Comparison of ENCODE assay signal across 8 mouse cellular contexts in the genomic region with DNA sequence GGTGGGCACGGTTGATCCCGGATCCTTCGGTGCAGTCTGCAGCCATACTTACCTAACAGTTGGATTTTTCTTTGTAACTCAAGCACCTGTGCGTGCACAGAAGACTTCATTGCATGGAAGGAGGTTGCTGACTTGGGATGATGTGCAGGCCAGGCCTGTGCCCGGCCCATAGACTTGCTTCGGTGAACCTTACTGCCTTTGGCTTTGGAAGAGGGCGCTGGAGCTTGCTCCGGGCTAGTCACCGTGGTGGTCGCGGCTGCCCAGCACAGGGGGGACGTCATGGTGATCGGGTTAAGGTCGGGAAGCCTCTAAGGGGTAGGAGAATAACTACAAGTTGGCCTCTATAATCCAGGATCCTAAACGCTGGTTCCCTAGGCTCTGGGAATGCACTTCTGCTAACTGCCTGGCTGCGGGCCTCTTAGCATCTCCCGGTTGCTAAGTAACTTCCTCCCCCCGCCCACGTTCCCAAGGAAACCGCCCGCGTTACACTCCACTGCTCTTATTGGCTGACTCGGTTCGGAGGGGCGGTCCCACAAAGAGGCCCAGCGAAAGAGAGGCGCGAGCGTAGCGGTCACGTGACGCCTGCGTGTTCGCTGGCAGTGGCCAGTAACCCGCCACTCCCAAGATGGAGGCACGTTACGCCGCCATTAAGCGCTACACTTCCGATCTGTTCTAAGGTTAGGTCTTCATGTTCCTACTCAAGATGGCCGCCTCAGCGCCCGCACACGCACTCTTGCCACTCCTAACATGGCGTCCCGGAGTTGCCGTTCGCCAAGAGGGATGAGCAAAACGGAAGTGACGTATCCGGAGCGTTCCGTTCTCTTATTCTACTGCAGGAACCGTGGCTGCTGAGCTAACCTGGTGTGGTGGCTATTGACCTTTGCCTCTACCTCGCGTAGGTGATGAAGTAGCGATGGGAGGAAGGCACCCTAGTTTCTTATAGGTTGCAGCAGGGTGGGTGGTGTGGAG. TPM values are rescaled to one million over a fixed set of nuclear protein-coding genes. Genes with fewer than 3 reads are reported as not detected.
A peak's percentile ranks its signal among the peaks of the same experiment; 100 is the strongest.
DNase-seq lines count a peak whose midpoint lies in the region; ATAC-seq lines count a peak whose summit lies in the region.

A gene (minus strand): TSS at position 441 of the 969 bp plus-strand sequence.
A gene (plus strand): TSS at position 613 of the 969 bp plus-strand sequence.

- peak within 1 kb of the TSS; percentile 71 for H3K4me3 ChIP-seq in brown adipose tissue, adult 24 weeks (ENCODE audit: insufficient read depth, low read depth, low read length)
- peak within 1 kb of the TSS; percentile 75 for H3K4me3 ChIP-seq in heart, embryonic 13.5 days
- peak within 1 kb of the TSS; percentile 78 for H3K4me3 ChIP-seq in liver, embryonic 12.5 days
- H3K4me3 ChIP-seq in stomach, embryonic 15.5 days (replicated peaks): peak within 1 kb of the TSS; percentile 74

- H3K4me2 ChIP-seq in heart, embryonic 13.5 days: peak within 1 kb of the TSS; percentile 93
- peak within 1 kb of the TSS; percentile 92 for H3K4me2 ChIP-seq in liver, embryonic 12.5 days
- peak within 1 kb of the TSS; percentile 84 for H3K4me2 ChIP-seq in stomach, embryonic 15.5 days

- H3K4me1 ChIP-seq in brown adipose tissue, adult 24 weeks (ENCODE audit: control insufficient read depth, insufficient read depth, insufficient read length, low read length): peaks cover 6% of the 10 kb centered on the region
- H3K4me1 ChIP-seq in heart, embryonic 13.5 days: peaks cover 22% of the 10 kb centered on the region
- H3K4me1 ChIP-seq in liver, embryonic 12.5 days: peaks cover 31% of the 10 kb centered on the region
- peaks cover 22% of the 10 kb centered on the region for H3K4me1 ChIP-seq in stomach, embryonic 15.5 days

- H3K9me3 ChIP-seq in heart, embryonic 13.5 days: no peaks in the 10 kb centered on the region
- H3K9me3 ChIP-seq in liver, embryonic 12.5 days (replicated peaks): no peaks in the 10 kb centered on the region
- no peaks in the 10 kb centered on the region for H3K9me3 ChIP-seq in stomach, embryonic 15.5 days

- peaks cover 22% of the 10 kb centered on the region for H3K27me3 ChIP-seq in heart, embryonic 13.5 days (replicated peaks)
- peaks cover 34% of the 10 kb centered on the region for H3K27me3 ChIP-seq in liver, embryonic 12.5 days (replicated peaks)
- H3K27me3 ChIP-seq in stomach, embryonic 15.5 days (replicated peaks): no peaks in the 10 kb centered on the region

- peaks cover 37% of the 10 kb centered on the region for H3K36me3 ChIP-seq in heart, embryonic 13.5 days
- peaks cover 38% of the 10 kb centered on the region for H3K36me3 ChIP-seq in liver, embryonic 12.5 days
- peaks cover 20% of the 10 kb centered on the region; the same call in 1 of the 2 replicates for H3K36me3 ChIP-seq in stomach, embryonic 15.5 days

- peak; percentile 100 for DNase-seq in CD4-positive, CD25-positive, alpha-beta regulatory T cell, adult 2 months (ENCODE audit: low read depth, low spot score)
- peak; percentile 95 for DNase-seq in fat pad, adult 2 months (ENCODE audit: extremely low read depth, low read depth, low spot score)
- DNase-seq in kidney, postnatal 10 days: peak; percentile 100
- DNase-seq in natural killer cell, adult 2 months (ENCODE audit: low spot score in 2 of 2): peak; percentile 98 to 99

- WGBS in heart, embryonic 13.5 days: 7% methylated on average over 57 of the region's 57 CpGs
- WGBS in liver, embryonic 12.5 days (ENCODE audit: insufficient replicate concordance): 7% methylated on average over 57 of the region's 57 CpGs
- 7% methylated on average over 57 of the region's 57 CpGs for WGBS in stomach, embryonic 15.5 days

- peak within 1 kb of the TSS; percentile 42; the same call in 1 of the 2 replicates for H3K27ac ChIP-seq in brown adipose tissue, adult 24 weeks (replicated peaks; ENCODE audit: low read depth, low read length)
- H3K27ac ChIP-seq in heart, embryonic 13.5 days (replicated peaks): peak within 1 kb of the TSS; percentile 68
- H3K27ac ChIP-seq in liver, embryonic 12.5 days: peak within 1 kb of the TSS; percentile 77
- H3K27ac ChIP-seq in stomach, embryonic 15.5 days: peak within 1 kb of the TSS; percentile 63

- ATAC-seq in heart, embryonic 13.5 days (ENCODE audit: extremely low read depth, insufficient number of reproducible peaks, low FRiP score, low TSS enrichment): peak; percentile 99
- peak; percentile 99 for ATAC-seq in liver, embryonic 12.5 days
- ATAC-seq in stomach, embryonic 15.5 days (ENCODE audit: insufficient read depth, low FRiP score, low read depth): peak; percentile 100

- peak within 1 kb of the TSS; percentile 85 for H3K9ac ChIP-seq in heart, embryonic 13.5 days
- peak within 1 kb of the TSS; percentile 68 for H3K9ac ChIP-seq in liver, embryonic 12.5 days
- H3K9ac ChIP-seq in stomach, embryonic 15.5 days: peak within 1 kb of the TSS; percentile 45; the same call in 1 of the 2 replicates

RNA-seq across cellular contexts. Expression of the first gene that starts in this region (rescaled TPM):
- polyA plus RNA-seq in brown adipose tissue, adult 24 weeks (2012; ENCODE audit: insufficient read depth, insufficient read length, missing spikeins): not detected in 2 replicates
- 0.22 and 0.36 TPM in 2 replicates for polyA plus RNA-seq in heart, embryonic 13.5 days (2015; fragmentation: Nextera tagmentation; extraction: Ambion mirVana)
- 0.12 TPM in 1 of 2 replicates, not detected in the other for polyA plus RNA-seq in liver, embryonic 12.5 days (2016; fragmentation: Nextera tagmentation; extraction: Ambion mirVana)
- polyA plus RNA-seq in stomach, embryonic 15.5 days (2015; fragmentation: Nextera tagmentation; extraction: Ambion mirVana): 0.32 and 0.45 TPM in 2 replicates

RNA-seq across cellular contexts. Expression of the second gene that starts in this region (rescaled TPM):
- polyA plus RNA-seq in brown adipose tissue, adult 24 weeks (2012; ENCODE audit: insufficient read depth, insufficient read length, missing spikeins): 33.1 and 40.1 TPM in 2 replicates
- 76.9 and 80.6 TPM in 2 replicates for polyA plus RNA-seq in heart, embryonic 13.5 days (2015; fragmentation: Nextera tagmentation; extraction: Ambion mirVana)
- 65.0 and 68.5 TPM in 2 replicates for polyA plus RNA-seq in liver, embryonic 12.5 days (2016; fragmentation: Nextera tagmentation; extraction: Ambion mirVana)
- polyA plus RNA-seq in stomach, embryonic 15.5 days (2015; fragmentation: Nextera tagmentation; extraction: Ambion mirVana): 105 and 113 TPM in 2 replicates

Comparison
In these comparisons a context has a peak if more than half of its experiments do, and no peak if none do; other contexts are left out.
1. Peak in every context shown above with its lines: DNase-seq, ATAC-seq, H3K4me3 ChIP-seq and H3K27ac ChIP-seq.